Mouse (Mus musculus): ENCODE results near the gene Bik. TPM values are rescaled to one million over a fixed set of nuclear protein-coding genes. Genes with fewer than 3 reads are reported as not detected.

The Bik gene
- total and polyA plus RNA-seq, 3 experiments: 0.50 TPM; not detected in 2

DNA sequence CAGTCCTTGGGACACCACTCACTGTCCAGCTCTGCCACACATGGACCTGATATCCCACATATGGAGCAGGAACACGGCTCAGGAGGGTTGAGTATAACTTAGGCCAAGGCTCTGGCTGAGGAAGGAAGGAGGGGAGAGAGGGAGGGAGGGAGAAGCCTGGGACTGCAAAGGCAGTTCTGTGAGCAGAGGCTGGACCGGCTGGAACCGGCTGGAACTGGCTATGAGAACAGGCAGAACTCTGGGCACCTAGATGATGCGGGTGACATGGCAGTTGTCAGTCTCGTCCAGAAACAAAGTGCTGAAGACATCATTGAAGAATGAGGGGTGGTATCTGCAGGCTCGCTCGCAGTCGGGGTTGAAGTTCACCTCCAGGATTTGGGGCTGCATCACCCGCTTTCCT, 50.0 kb downstream of the Bik start:
- no peak overlapping the region for H3K9ac ChIP-seq (ENCODE audit: insufficient read depth, low read depth)
- TF ChIP-seq TCF12 (IDR thresholded peaks at IDR 0.05; ENCODE audit: low read depth, low read length) (no peak), NELFE (IDR thresholded peaks at IDR 0.05; ENCODE audit: low read depth, low read length) (no peak), EP300 (IDR thresholded peaks at IDR 0.05; ENCODE audit: low read length) (no peak), POLR2A (IDR thresholded peaks at IDR 0.05; ENCODE audit: low read depth, low read length) (no peak), MAFK (IDR thresholded peaks at IDR 0.05; ENCODE audit: insufficient replicate concordance, low read length) (no peak), ZMIZ1 (IDR thresholded peaks at IDR 0.05; ENCODE audit: low read depth, low read length) (no peak), ZC3H11A (IDR thresholded peaks at IDR 0.05; ENCODE audit: low read depth, low read length) (no peak)
- dilution Hi-C loops (cut with MboI; ENCODE audit: extremely low pct_ligation_motif_present, extremely low pct_unique_long_range_greater_than_20kb, low sequenced_read_pairs): no loop called here
- no peak overlapping the region for H3K4me3 ChIP-seq (replicated peaks in 1 of 3; ENCODE audit: low read depth in 2 of 3, low read length in 2 of 3, poor library complexity in 1 of 3)
- H3K79me2 ChIP-seq (replicated peaks; ENCODE audit: control insufficient read depth, extremely low read depth, insufficient read depth, poor library complexity, severe bottlenecking): no peaks in the 10 kb centered on the region
- DNase-seq (ENCODE audit: extremely low read depth): no peak
- H3K4me2 ChIP-seq (ENCODE audit: insufficient read depth, low read depth, poor library complexity, severe bottlenecking): no peak overlapping the region
- no peaks in the 10 kb centered on the region for H3K9me3 ChIP-seq (replicated peaks; ENCODE audit: low read length)
- no peaks in the 10 kb centered on the region for H3K27me3 ChIP-seq (replicated peaks)
- H3K4me1 ChIP-seq (ENCODE audit: control insufficient read depth in 1 of 2, insufficient read depth in 2 of 2): no peaks in the 10 kb centered on the region
- H3K36me3 ChIP-seq (replicated peaks in 1 of 2; ENCODE audit: control insufficient read depth in 1 of 2, insufficient read depth in 1 of 2, low read length in 1 of 2): peaks cover 73 to 91% of the 10 kb centered on the region in 2 experiments
- H3K27ac ChIP-seq (ENCODE audit: insufficient read depth, low read depth): no peak overlapping the region
- in situ Hi-C loops (cut with MboI; ENCODE audit: low pct_ligation_motif_present, low pct_unique_long_range_greater_than_20kb, low sequenced_read_pairs): no loop called here

GRCm38 (mm10) chr15:83582931-83583330, 56.3 kb downstream of the Bik start:
- Histone ChIP-seq H3K79me2 (replicated peaks; ENCODE audit: control insufficient read depth, extremely low read depth, insufficient read depth, poor library complexity, severe bottlenecking) (no peaks in the 10 kb centered on the region), H3K27ac (ENCODE audit: insufficient read depth, low read depth) (no peak overlapping the region), H3K4me1 (ENCODE audit: control insufficient read depth in 1 of 2, insufficient read depth in 2 of 2) (no peaks in the 10 kb centered on the region), H3K36me3 (replicated peaks in 1 of 2; ENCODE audit: control insufficient read depth in 1 of 2, insufficient read depth in 1 of 2, low read length in 1 of 2) (peaks cover 70 to 96% of the 10 kb centered on the region in 2 experiments), H3K9ac (ENCODE audit: insufficient read depth, low read depth) (no peak overlapping the region), H3K4me3 (replicated peaks in 1 of 3; ENCODE audit: low read depth in 2 of 3, low read length in 2 of 3, poor library complexity in 1 of 3) (no peak overlapping the region), H3K27me3 (replicated peaks) (no peaks in the 10 kb centered on the region), H3K9me3 (replicated peaks; ENCODE audit: low read length) (peaks cover 13% of the 10 kb centered on the region), H3K4me2 (ENCODE audit: insufficient read depth, low read depth, poor library complexity, severe bottlenecking) (no peak overlapping the region)
- dilution Hi-C loops (cut with MboI; ENCODE audit: extremely low pct_ligation_motif_present, extremely low pct_unique_long_range_greater_than_20kb, low sequenced_read_pairs) (no loop called here), in situ Hi-C loops (cut with MboI; ENCODE audit: low pct_ligation_motif_present, low pct_unique_long_range_greater_than_20kb, low sequenced_read_pairs) (no loop called here)
- no peak for DNase-seq (ENCODE audit: extremely low read depth)
- no peak for TF ChIP-seq JUND (conservative IDR thresholded peaks at IDR 0.05; ENCODE audit: low read depth, low read length)

DNA sequence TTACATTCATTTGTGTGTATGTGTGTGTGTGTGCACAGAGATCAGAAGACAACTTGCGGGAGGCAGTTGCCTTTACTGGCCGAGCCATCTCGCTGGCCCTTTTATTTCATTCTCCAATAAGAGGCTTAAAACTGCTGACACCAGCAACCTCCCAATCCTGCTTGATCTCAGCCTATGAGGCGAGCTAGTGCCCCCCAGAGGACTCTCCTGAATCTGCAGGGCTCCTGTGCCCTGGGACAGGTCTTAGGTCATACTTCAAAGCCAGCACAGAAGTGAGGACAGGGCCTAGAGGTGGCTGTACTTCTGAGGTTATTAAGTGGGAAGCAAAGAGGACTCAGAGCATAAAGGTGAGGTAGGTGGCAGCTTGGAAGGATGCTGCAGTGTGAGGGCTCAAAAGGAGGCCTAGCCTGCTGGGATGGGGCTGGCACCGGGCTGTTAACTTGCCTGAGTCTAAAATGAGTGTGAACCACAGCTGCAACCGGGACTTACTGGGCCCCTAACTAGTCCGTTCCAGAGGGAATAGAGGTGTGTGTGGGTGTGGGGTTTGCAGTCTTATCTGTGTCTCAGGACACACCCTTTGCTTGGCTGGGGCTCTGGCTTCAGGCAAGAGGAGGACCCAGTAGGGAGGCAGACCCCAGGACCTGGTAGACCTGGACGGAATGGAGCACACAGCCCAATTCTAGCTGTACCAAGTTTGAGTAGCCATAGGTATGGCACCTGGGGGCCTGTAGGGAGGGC, 56.9 kb downstream of the Bik start:
- Histone ChIP-seq H3K27ac (ENCODE audit: insufficient read depth, low read depth) (no peak overlapping the region), H3K36me3 (replicated peaks in 1 of 2; ENCODE audit: control insufficient read depth in 1 of 2, insufficient read depth in 1 of 2, low read length in 1 of 2) (peaks cover 74 to 97% of the 10 kb centered on the region in 2 experiments), H3K4me1 (ENCODE audit: control insufficient read depth in 1 of 2, insufficient read depth in 2 of 2) (no peaks in the 10 kb centered on the region), H3K9me3 (replicated peaks; ENCODE audit: low read length) (peaks cover 13% of the 10 kb centered on the region), H3K9ac (ENCODE audit: insufficient read depth, low read depth) (no peak overlapping the region), H3K4me2 (ENCODE audit: insufficient read depth, low read depth, poor library complexity, severe bottlenecking) (no peak overlapping the region), H3K4me3 (replicated peaks in 1 of 3; ENCODE audit: low read depth in 2 of 3, low read length in 2 of 3, poor library complexity in 1 of 3) (no peak overlapping the region), H3K79me2 (replicated peaks; ENCODE audit: control insufficient read depth, extremely low read depth, insufficient read depth, poor library complexity, severe bottlenecking) (no peaks in the 10 kb centered on the region), H3K27me3 (replicated peaks) (no peaks in the 10 kb centered on the region)
- DNase-seq (ENCODE audit: extremely low read depth): peak; percentile 39
- TF ChIP-seq MAFK (IDR thresholded peaks at IDR 0.05; ENCODE audit: insufficient replicate concordance, low read length) (peak; percentile 96), USF2 (conservative IDR thresholded peaks at IDR 0.05; ENCODE audit: low read depth, low read length) (no peak), SMC3 (IDR thresholded peaks at IDR 0.05; ENCODE audit: low read depth, low read length) (peak; percentile 10; the same call in 1 of the 2 replicates), CTCF (conservative IDR thresholded peaks at IDR 0.05 in 1 of 2, IDR thresholded peaks at IDR 0.05 in 1 of 2; ENCODE audit: low read depth in 2 of 2, low read length in 2 of 2) (peak; percentile 12 to 64; a peak in 2 of 4 replicates), RAD21 (IDR thresholded peaks at IDR 0.05; ENCODE audit: low read depth, low read length) (peak; percentile 41), SIN3A (IDR thresholded peaks at IDR 0.05; ENCODE audit: low read length) (no peak), MAX (IDR thresholded peaks at IDR 0.05; ENCODE audit: low read length) (no peak)
- in situ Hi-C loops (cut with MboI; ENCODE audit: low pct_ligation_motif_present, low pct_unique_long_range_greater_than_20kb, low sequenced_read_pairs): no loop called here
- dilution Hi-C loops (cut with MboI; ENCODE audit: extremely low pct_ligation_motif_present, extremely low pct_unique_long_range_greater_than_20kb, low sequenced_read_pairs): no loop called here

Measured in CH12.LX (cell line).